Mouse (Mus musculus): ENCODE measurements around the gene Gm4305.
"Not testable (repeated sequence)": the region's sequence is repeated elsewhere in the genome, so short reads cannot be mapped to it uniquely, and the experiment has no call there.

Gene Gm4305

DNA sequence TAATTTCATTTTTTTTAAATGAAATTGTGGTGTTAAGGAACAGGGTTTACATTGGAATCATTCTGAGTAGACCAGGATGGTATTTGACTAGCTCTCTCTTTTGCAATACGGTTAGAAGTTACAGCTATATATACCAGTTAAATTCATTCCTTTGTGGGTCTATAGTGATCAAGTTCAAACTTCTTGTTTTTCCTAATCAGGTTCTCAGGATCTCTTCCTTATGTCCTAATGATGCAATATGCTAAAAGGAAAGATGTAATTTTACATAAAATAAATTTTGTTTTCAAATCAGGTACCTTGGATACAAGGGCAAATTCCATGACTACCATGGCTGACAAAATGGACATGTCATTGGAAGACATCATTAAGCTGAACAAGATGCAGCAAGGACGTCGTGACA lies at the start of gene Gm4305:
TSS of gene Gm4305 (plus strand) at position 301 of the 400 bp plus-strand sequence.
- DNase-seq (ENCODE audit: low read depth, low spot score): not testable (repeated sequence)

DNA sequence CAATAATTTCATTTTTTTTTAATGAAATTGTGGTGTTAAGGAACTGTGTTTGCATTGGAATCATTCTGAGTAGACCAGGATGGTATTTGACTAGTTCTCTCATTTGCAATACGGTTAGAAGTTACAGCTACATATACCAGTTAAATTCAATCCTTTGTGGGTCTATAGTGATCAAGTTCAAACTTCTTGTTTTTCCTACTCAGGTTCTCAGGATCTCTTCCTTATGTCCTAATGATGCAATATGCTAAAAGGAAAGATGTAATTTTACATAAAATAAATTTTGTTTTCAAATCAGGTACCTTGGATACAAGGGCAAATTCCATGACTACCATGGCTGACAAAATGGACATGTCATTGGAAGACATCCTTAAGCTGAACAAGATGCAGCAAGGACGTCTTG lies 15.5 kb upstream of the Gm4305 start, which contains the start of gene Gm4301:
TSS of gene Gm4301 (plus strand) at position 301 of the 400 bp plus-strand sequence.
- DNase-seq (ENCODE audit: low read depth, low spot score): not testable (repeated sequence)

DNA sequence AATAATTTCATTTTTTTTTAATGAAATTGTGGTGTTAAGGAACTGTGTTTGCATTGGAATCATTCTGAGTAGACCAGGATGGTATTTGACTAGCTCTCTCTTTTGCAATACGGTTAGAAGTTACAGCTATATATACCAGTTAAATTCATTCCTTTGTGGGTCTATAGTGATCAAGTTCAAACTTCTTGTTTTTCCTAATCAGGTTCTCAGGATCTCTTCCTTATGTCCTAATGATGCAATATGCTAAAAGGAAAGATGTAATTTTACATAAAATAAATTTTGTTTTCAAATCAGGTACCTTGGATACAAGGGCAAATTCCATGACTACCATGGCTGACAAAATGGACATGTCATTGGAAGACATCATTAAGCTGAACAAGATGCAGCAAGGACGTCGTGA lies 10.4 kb upstream of the Gm4305 start, which contains the start of gene Gm4302:
TSS of gene Gm4302 (plus strand) at position 301 of the 400 bp plus-strand sequence.
- not testable (repeated sequence) for DNase-seq (ENCODE audit: low read depth, low spot score)

DNA sequence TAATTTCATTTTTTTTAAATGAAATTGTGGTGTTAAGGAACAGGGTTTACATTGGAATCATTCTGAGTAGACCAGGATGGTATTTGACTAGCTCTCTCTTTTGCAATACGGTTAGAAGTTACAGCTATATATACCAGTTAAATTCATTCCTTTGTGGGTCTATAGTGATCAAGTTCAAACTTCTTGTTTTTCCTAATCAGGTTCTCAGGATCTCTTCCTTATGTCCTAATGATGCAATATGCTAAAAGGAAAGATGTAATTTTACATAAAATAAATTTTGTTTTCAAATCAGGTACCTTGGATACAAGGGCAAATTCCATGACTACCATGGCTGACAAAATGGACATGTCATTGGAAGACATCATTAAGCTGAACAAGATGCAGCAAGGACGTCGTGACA lies 5.2 kb upstream of the Gm4305 start, which contains the start of gene Gm4303:
TSS of gene Gm4303 (plus strand) at position 301 of the 400 bp plus-strand sequence.
- DNase-seq (ENCODE audit: low read depth, low spot score): not testable (repeated sequence)

DNA sequence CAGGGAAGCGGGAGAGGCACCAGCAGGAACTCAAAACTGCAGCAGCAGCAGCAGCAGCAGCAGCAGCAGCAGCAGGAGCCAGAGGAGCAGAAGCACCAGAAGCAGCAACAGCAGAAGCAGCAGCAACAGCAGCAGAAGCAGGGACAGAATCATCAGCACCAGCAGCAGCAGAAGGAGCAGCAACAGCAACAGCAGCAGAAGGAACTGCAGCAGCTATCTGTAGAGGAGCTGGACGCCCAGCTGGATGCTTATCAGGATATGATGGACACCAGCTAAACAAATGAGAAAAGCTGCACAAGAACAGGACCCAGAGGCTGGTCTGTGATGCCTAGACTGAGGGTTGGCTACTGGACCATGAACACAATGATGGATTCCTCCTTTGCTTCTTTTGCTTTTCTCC lies 5.9 kb downstream of the Gm4305 start:
- not testable (repeated sequence) for DNase-seq (ENCODE audit: low read depth, low spot score)

DNA sequence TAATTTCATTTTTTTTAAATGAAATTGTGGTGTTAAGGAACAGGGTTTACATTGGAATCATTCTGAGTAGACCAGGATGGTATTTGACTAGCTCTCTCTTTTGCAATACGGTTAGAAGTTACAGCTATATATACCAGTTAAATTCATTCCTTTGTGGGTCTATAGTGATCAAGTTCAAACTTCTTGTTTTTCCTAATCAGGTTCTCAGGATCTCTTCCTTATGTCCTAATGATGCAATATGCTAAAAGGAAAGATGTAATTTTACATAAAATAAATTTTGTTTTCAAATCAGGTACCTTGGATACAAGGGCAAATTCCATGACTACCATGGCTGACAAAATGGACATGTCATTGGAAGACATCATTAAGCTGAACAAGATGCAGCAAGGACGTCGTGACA lies 10.1 kb downstream of the Gm4305 start, which contains the start of gene Gm4307:
TSS of gene Gm4307 (plus strand) at position 301 of the 400 bp plus-strand sequence.
- DNase-seq (ENCODE audit: low read depth, low spot score): not testable (repeated sequence)

DNA sequence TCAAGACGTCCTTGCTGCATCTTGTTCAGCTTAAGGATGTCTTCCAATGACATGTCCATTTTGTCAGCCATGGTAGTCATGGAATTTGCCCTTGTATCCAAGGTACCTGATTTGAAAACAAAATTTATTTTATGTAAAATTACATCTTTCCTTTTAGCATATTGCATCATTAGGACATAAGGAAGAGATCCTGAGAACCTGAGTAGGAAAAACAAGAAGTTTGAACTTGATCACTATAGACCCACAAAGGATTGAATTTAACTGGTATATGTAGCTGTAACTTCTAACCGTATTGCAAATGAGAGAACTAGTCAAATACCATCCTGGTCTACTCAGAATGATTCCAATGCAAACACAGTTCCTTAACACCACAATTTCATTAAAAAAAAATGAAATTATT lies 31.6 kb downstream of the Gm4305 start, which contains the start of gene Gm4312:
TSS of gene Gm4312 (minus strand) at position 101 of the 400 bp plus-strand sequence.
- not testable (repeated sequence) for DNase-seq (ENCODE audit: low read depth, low spot score)

All from ZHBTc4 (cell line).